12 mouse cellular contexts compared by ENCODE assay signal in the genomic region with DNA sequence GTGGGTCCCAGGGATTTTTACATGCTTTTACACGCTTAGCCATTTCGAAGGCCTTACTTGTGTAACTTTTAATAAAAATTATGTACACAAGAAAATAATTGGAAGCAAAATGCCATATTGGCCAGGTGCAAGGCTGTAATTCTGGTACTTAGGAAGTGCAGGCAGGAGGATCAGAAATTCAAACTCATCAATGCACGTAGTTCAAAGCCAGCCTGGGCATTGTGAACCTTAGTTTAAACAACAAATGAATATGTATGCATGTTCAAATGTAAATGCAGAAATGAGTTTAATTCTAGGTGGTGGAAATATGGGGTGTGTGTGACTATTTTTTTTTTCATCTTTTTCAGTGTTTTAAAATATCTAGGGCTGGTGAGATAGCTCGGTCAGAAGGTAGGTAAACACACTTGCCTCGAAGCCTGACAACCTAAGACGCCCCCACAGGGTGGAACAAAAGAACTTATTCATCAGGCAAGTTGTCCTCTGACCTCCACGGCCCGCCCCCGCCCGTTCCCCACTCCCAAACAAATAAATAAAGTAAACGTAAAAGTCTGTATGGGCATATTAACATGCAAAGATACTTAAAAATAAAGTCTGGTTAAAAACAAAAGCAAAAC. TPM values are rescaled to one million over a fixed set of nuclear protein-coding genes. Genes with fewer than 3 reads are reported as not detected.
DNase-seq lines count a peak whose midpoint lies in the region; ATAC-seq and TF ChIP-seq lines count a peak whose summit lies in the region.
"Had no signal": no experiment of that assay in that cellular context is flagged by ENCODE, and none has a peak within 500 bp of the region (broad histone marks: within the 10 kb centered on the region; RNA-seq: fewer than 3 reads in every experiment).

No protein-coding gene starts in this region.

- no peak for DNase-seq in heart, postnatal 10 days
- DNase-seq in thymus, postnatal 0 days (ENCODE audit: low spot score) = peak; percentile 18
- DNase-seq in thymus, adult 18-20 months = no peak
- no peak for DNase-seq in intestine, embryonic 14.5 days (ENCODE audit: low spot score)
- no peak for DNase-seq in right cerebral cortex, adult 18-20 months
- no peak for DNase-seq in layer of hippocampus, adult 2 months (ENCODE audit: low spot score in 2 of 2)
- DNase-seq in frontal cortex, postnatal 10 days (ENCODE audit: low spot score in 2 of 2) = no peak
- DNase-seq: lung, adult 18-20 months; spleen, adult 18-20 months had no signal

- no peak overlapping the region for H3K9ac ChIP-seq in heart, embryonic 14.5 days (ENCODE audit: low read length)
- no peak overlapping the region for H3K9ac ChIP-seq in intestine, embryonic 14.5 days (ENCODE audit: low read length)
- H3K9ac ChIP-seq: neural tube, embryonic 12.5 days had no signal

- no peak for TF ChIP-seq CTCF in layer of hippocampus, adult 2 months (conservative IDR thresholded peaks at IDR 0.05)

- H3K4me1 ChIP-seq in heart, embryonic 14.5 days (ENCODE audit: control insufficient read depth in 2 of 2, insufficient read depth in 2 of 2, low read length in 2 of 2) = peaks cover 0 to 11% of the 10 kb centered on the region in 2 experiments; a peak in 1 of 4 replicates
- H3K4me1 ChIP-seq in intestine, embryonic 14.5 days (replicated peaks; ENCODE audit: control insufficient read depth, insufficient read depth, low read length) = no peaks in the 10 kb centered on the region

- intact Hi-C loops in heart, postnatal 10 days (cut with DNase I) = loop anchor here (10.0 kb wide), 3 partner anchors 182 to 282 kb away; a partner anchor contains a TSS

- WGBS in heart, embryonic 14.5 days = 44% methylated on average over 11 of the region's 11 CpGs
- 34% methylated on average over 11 of the region's 11 CpGs for WGBS in intestine, embryonic 14.5 days

- H3K4me3 ChIP-seq in heart, embryonic 14.5 days (ENCODE audit: control insufficient read depth in 1 of 2, insufficient read depth in 1 of 2, low read depth in 1 of 2, low read length in 2 of 2) = peak overlapping the region in 1 of 2 experiments; percentile 99; a peak in 1 of 4 replicates
- H3K4me3 ChIP-seq in intestine, embryonic 14.5 days (ENCODE audit: low read depth, low read length) = no peak overlapping the region
- no peak overlapping the region for H3K4me3 ChIP-seq in layer of hippocampus, adult 2 months
- H3K4me3 ChIP-seq: neural tube, embryonic 12.5 days had no signal

- no peaks in the 10 kb centered on the region for H3K27me3 ChIP-seq in heart, embryonic 14.5 days (ENCODE audit: control insufficient read depth, insufficient read depth, low read length)
- no peaks in the 10 kb centered on the region for H3K27me3 ChIP-seq in intestine, embryonic 14.5 days (replicated peaks; ENCODE audit: control insufficient read depth, insufficient read depth, low read length)
- H3K27me3 ChIP-seq: neural tube, embryonic 12.5 days had no signal

- no peak for ATAC-seq in heart, embryonic 14.5 days (ENCODE audit: insufficient number of reproducible peaks, insufficient read depth, low FRiP score, low read depth)
- no peak for ATAC-seq in intestine, embryonic 14.5 days (replicated peaks; ENCODE audit: low FRiP score, low TSS enrichment, low read depth)

- H3K9me3 ChIP-seq in heart, embryonic 14.5 days (ENCODE audit: control insufficient read depth, low read length) = no peaks in the 10 kb centered on the region
- H3K9me3 ChIP-seq in intestine, embryonic 14.5 days (ENCODE audit: control insufficient read depth, low read length) = no peaks in the 10 kb centered on the region
- H3K9me3 ChIP-seq: neural tube, embryonic 12.5 days had no signal

- no peaks in the 10 kb centered on the region for H3K36me3 ChIP-seq in heart, embryonic 14.5 days (ENCODE audit: control insufficient read depth, insufficient read depth, low read length)
- H3K36me3 ChIP-seq in intestine, embryonic 14.5 days (ENCODE audit: control insufficient read depth, insufficient read depth, low read length) = no peaks in the 10 kb centered on the region
- H3K36me3 ChIP-seq: neural tube, embryonic 12.5 days had no signal

- peak overlapping the region; percentile 81 for H3K4me2 ChIP-seq in heart, embryonic 14.5 days (ENCODE audit: low read length)
- H3K4me2 ChIP-seq in intestine, embryonic 14.5 days (ENCODE audit: low read length) = peak overlapping the region; percentile 41

- H3K27ac ChIP-seq in heart, embryonic 14.5 days (replicated peaks in 1 of 2; ENCODE audit: control insufficient read depth in 1 of 2, insufficient read depth in 1 of 2, low read depth in 2 of 2, low read length in 2 of 2) = no peak overlapping the region
- H3K27ac ChIP-seq in intestine, embryonic 14.5 days (ENCODE audit: low read depth) = no peak overlapping the region
- H3K27ac ChIP-seq in layer of hippocampus, adult 2 months = no peak overlapping the region
- H3K27ac ChIP-seq: kidney, postnatal 0 days; neural tube, embryonic 12.5 days had no signal

RNA-seq across cellular contexts. Expression of a gene that starts 1.2 kb away (rescaled TPM):
- polyA plus RNA-seq in heart, embryonic 14.5 days (2014; fragmentation: Nextera tagmentation; extraction: Ambion mirVana) = 8.2 and 13.4 TPM in 2 replicates
- total RNA-seq in heart, postnatal 10 days (2021) = 10 to 100 TPM; 15.1 to 15.4 TPM
- 26.4 and 27.1 TPM in 2 replicates for polyA plus RNA-seq in thymus, postnatal 0 days (2015; fragmentation: Nextera tagmentation; extraction: Ambion mirVana)
- 27.7 and 30.5 TPM in 2 replicates for polyA plus RNA-seq in intestine, embryonic 14.5 days (2014; fragmentation: Nextera tagmentation; extraction: Ambion mirVana)
- total RNA-seq in layer of hippocampus, adult 2 months (2021) = 10 to 100 TPM; 26.3 to 27.0 TPM
